Mouse (Mus musculus) small intestine, adult 2 months (tissue): ENCODE measurements at regions not wholly inside any gene's neighbourhood (a gene's known extent, or its start where the extent isn't known, plus 50 kb on each side); places are given as distances from the start of the nearest gene placed in this dataset.

Experiments
- CTCF ChIP-seq: fragments of 200-500 bp; IDR thresholded peaks from 2 replicates; pipeline ENCODE4 v1.5.1; 2012; ENCODE audit warnings: low read depth, mild to moderate bottlenecking, control low read depth, inconsistent platforms, low read length, moderate library complexity, mixed read lengths; ENCODE audit not compliant: insufficient replicate concordance, insufficient read length; ENCODE audit errors: extremely low read depth
- POLR2A ChIP-seq: fragments of 200-500 bp; IDR thresholded peaks from 2 replicates; pipeline ENCODE4 v1.6.1; 2012; ENCODE audit warnings: low read depth, mild to moderate bottlenecking, control low read depth, inconsistent platforms, low read length, moderate library complexity

DNA sequence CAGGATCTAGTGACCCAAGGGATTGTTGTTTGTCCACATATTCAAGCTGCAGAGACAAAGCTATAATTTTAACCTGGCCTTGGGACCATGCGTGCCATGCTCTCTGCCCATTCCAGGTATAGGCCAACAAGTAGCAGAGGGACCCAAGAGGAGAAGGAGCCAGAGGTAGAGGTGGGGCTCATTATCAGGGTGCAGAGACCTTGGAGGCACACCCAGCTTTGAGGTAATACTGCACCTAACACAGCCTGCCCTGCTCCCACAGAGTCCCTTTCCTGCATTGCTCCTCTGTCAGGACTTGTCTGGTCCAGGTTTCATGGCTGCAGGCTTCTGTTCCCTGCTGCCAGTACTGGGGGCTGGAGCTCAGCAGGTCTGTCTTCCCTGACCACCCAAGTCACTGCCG lies 108.4 kb upstream of the Med13l start:
- TF ChIP-seq CTCF: no peak
- TF ChIP-seq POLR2A: no peak
